Mouse (Mus musculus) kidney, postnatal 0 days (tissue): ENCODE measurements around the gene Olfr1330. TPM values are rescaled to one million over a fixed set of nuclear protein-coding genes. Genes with fewer than 3 reads are reported as not detected.

Experiments
- ATAC-seq: fragments of 200-750 bp; cut with Nextera tagmentation; replicated peaks from 2 replicates; pipeline ENCODE4 v1.8.0; 2017; ENCODE audit warnings: low read depth, moderate number of reproducible peaks, moderate TSS enrichment, moderate library complexity; ENCODE audit not compliant: low FRiP score
- DNase-seq: peaks from one replicate; pipeline ENCODE4 v3.0.0-alpha.2; 2016; ENCODE audit warnings: low spot score
- H3K27ac ChIP-seq: fragments of 300-500 bp; sonication (generic); 2 replicates; pipeline ENCODE4 v1.5.1; 2014; ENCODE audit warnings: mild to moderate bottlenecking
- H3K27me3 ChIP-seq: fragments of 300-500 bp; sonication (generic); 2 replicates; pipeline ENCODE4 v1.6.1; 2014; ENCODE audit warnings: low read length, mixed read lengths; ENCODE audit not compliant: insufficient read depth
- H3K36me3 ChIP-seq: fragments of 300-500 bp; sonication (generic); 2 replicates; pipeline ENCODE4 v1.6.1; 2014; ENCODE audit warnings: low read length, mixed read lengths; ENCODE audit not compliant: insufficient read depth
- H3K4me1 ChIP-seq: fragments of 300-500 bp; sonication (generic); replicated peaks from 2 replicates; pipeline ENCODE4 v1.6.1; 2014; ENCODE audit warnings: antibody characterized with exemption, low read length, mixed read lengths; ENCODE audit not compliant: insufficient read depth
- H3K4me2 ChIP-seq: fragments of 300-500 bp; sonication (generic); 2 replicates; pipeline ENCODE4 v1.6.1; 2014; ENCODE audit warnings: mild to moderate bottlenecking, low read length, moderate library complexity, mixed read lengths
- H3K4me3 ChIP-seq: fragments of 300-500 bp; sonication (generic); replicated peaks from 2 replicates; pipeline ENCODE4 v1.5.1; 2014; ENCODE audit warnings: low read depth, low read length
- H3K9ac ChIP-seq: fragments of 300-500 bp; sonication (generic); 2 replicates; pipeline ENCODE4 v1.6.1; 2014; ENCODE audit warnings: low read depth, low read length
- H3K9me3 ChIP-seq: fragments of 300-500 bp; sonication (generic); replicated peaks from 2 replicates; pipeline ENCODE4 v1.6.1; 2016; ENCODE audit warnings: low read length, inconsistent platforms, mixed read lengths
- CTCF ChIP-seq: IDR thresholded peaks from 2 replicates; pipeline ENCODE4 v1.5.1; 2016; ENCODE audit warnings: antibody characterized with exemption, low read depth, mild to moderate bottlenecking, moderate library complexity
- WGBS: fragments of 180-500 bp; shearing (Covaris S2); extraction: QIAGEN DNeasy Blood & Tissue Kit; methylation state at CpG from one replicate; pipeline ENCODE4 v1.1.7; 2014; 5-methylcytosine and 5-hydroxymethylcytosine counted together
- polyA plus RNA-seq: library from polyadenylated mRNA; unstranded; fragments of >200 nt; fragmentation: Nextera tagmentation; extraction: Ambion mirVana; gene quantifications from 2 replicates; pipeline ENCODE4 v1.2.1, GENCODE M21; 2015

Olfr1330 gene
- polyA plus RNA-seq, 1 experiment from 2014 or later, result not detected

DNA sequence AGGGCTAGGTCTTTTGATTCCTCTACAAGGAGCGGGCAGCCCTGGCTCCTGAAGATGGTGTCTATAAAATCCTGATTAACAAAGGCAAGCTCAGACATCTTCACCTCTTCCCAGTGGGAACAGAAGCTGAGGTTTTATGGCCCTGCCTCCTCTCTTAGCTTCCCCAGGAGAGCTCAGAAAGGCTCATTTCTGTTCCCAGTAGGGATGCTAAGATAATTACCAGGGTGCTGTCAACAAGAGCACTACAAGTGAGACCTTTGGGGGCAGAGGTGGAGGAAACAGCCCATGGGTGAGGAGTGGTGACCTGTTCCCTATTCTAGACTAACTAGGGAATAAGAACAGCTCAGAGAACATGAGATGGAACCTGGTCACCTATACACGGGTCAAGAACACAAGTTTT is 50.1 kb downstream of the Olfr1330 start, which contains the start of gene Olfr1328:
TSS of gene Olfr1328 (minus strand) at position 101 of the 400 bp plus-strand sequence.
- H3K36me3 ChIP-seq, result no peaks in the 10 kb centered on the region
- WGBS, result 59% methylated on average over 2 of the region's 2 CpGs

More for the DNA sequence above, 50.1 kb downstream of the Olfr1330 start, which contains the start of gene Olfr1328:
- no peak within 1 kb of the TSS for H3K4me2 ChIP-seq
- no peaks in the 10 kb centered on the region for H3K9me3 ChIP-seq
- DNase-seq (no peak), ATAC-seq (no peak)
- H3K27ac ChIP-seq, result no peak within 1 kb of the TSS
- no peaks in the 10 kb centered on the region for H3K4me1 ChIP-seq
- no peak for TF ChIP-seq CTCF
- H3K9ac ChIP-seq, result no peak within 1 kb of the TSS
- H3K4me3 ChIP-seq, result no peak within 1 kb of the TSS
- H3K27me3 ChIP-seq, result no peaks in the 10 kb centered on the region

Other genes with a start within 250 kb of the Olfr1330 start
- gene Olfr62, start 229.6 kb upstream of the Olfr1330 start, polyA plus RNA-seq, result not detected in 2 replicates
- gene Olfr1342, start 195.8 kb upstream of the Olfr1330 start, polyA plus RNA-seq, result 0.03 and 0.13 TPM in 2 replicates
- not detected in 2 replicates for gene Olfr1341, start 185.1 kb upstream of the Olfr1330 start, polyA plus RNA-seq
- gene Olfr1340, start 168.5 kb upstream of the Olfr1330 start, polyA plus RNA-seq, result not detected in 2 replicates
- not detected in 2 replicates for gene Olfr1339, start 156.4 kb upstream of the Olfr1330 start, polyA plus RNA-seq
- not detected in 2 replicates for gene Olfr1338, start 129.9 kb upstream of the Olfr1330 start, polyA plus RNA-seq
- not detected in 2 replicates for gene Olfr1337, start 106.0 kb upstream of the Olfr1330 start, polyA plus RNA-seq
- not detected in 2 replicates for gene Olfr1335, start 78.7 kb upstream of the Olfr1330 start, polyA plus RNA-seq
- not detected in 2 replicates for gene Olfr1333, start 52.3 kb upstream of the Olfr1330 start, polyA plus RNA-seq
- gene Olfr1331, start 23.9 kb upstream of the Olfr1330 start, polyA plus RNA-seq, result not detected in 2 replicates
- gene Olfr1329, start 28.9 kb downstream of the Olfr1330 start, polyA plus RNA-seq, result not detected in 2 replicates
- not detected in 2 replicates for gene Olfr1328, start 50.0 kb downstream of the Olfr1330 start, polyA plus RNA-seq
- gene Lao1, start 73.0 kb downstream of the Olfr1330 start, polyA plus RNA-seq, result not detected in 2 replicates
- gene Slc2a1, start 220.1 kb downstream of the Olfr1330 start, polyA plus RNA-seq, result 57.5 and 58.0 TPM in 2 replicates